Mouse (Mus musculus) MN1 (cell line): ENCODE data around the gene Cfap73.

Experiments
- DNase-seq: peaks from one replicate; pipeline ENCODE4 v3.0.0-alpha.2; 2016; ENCODE audit warnings: low spot score

Cfap73 gene

DNA sequence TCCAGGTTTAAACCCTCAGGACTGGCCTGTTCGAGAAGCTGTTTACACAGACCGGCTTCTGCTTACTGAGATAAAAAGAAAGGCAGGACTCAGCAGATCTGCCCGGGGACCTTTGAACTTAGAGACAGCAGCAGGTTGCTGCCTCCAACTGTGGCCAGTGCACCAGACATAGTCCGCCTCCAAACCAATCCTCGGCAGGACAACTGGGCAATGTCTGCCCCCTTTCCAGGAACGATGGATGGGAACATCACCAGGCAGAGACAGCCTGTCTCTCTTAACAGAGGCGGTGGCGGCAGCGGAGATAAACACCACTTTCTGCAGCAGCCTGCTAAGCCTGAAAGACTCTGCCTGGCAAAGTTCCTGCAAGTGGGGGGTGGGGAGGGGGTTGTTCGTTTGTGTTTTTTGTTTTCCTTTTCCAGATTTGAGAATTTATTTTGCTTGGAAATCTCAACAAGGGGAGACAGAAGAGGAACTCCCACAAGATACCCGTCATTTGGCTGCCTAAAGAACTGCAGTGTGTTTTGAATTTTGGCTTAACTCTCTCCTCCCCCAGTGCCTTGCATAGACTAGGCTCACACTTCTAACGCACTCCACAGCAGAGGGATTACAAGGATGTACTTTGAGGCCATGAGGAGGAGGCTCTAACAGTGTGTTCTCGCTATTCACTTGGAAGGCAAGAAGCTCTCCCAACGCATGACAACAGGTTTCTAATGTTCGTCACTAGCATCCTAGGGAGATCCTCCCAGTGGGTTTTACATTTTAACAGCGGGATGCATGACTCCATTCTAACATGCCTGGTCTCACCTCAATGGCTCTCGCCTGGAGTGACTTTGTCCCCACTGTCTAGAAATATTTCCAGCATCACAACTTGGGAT, 47.1 kb downstream of the Cfap73 start:
- peak; percentile 36 for DNase-seq

DNA sequence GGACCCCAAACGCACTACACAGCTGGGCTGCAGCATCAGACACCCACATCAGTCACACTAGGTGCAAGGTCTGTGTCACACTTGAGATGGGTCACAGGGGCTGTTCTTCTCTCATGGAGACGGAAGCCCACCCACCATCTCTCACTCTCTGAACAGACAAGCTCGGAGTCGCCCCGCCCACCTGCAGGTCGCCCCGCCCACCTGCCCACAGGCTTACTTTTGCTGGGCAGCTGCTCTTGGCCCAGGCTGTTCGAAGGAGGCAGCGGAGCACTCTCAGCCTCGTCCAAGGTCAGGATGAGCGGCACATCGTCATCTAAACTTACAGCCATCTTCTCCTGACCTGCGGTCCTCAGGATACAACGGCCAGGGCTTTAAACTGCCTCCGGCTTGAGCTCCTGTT, 49.1 kb downstream of the Cfap73 start:
- no peak for DNase-seq

DNA sequence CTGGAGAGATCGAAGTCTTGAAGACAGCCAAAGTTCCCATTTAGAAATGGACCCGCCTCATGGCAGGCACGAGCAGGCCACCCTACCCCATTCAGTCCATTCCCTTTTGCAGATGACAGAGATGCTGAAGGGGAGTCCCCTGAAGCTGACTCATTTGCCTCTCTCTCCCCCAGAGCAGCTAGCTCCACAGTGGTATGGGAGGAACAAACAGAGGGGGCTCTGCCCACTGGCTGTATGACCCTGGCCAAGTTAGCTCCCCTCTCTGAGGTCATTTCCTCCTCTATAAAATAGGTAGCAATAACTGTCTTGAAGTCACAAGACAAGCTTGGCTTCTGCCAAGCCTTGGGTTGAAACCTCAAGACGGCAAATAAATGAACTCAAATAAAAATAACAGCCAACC, 50.5 kb downstream of the Cfap73 start:
- DNase-seq = no peak

DNA sequence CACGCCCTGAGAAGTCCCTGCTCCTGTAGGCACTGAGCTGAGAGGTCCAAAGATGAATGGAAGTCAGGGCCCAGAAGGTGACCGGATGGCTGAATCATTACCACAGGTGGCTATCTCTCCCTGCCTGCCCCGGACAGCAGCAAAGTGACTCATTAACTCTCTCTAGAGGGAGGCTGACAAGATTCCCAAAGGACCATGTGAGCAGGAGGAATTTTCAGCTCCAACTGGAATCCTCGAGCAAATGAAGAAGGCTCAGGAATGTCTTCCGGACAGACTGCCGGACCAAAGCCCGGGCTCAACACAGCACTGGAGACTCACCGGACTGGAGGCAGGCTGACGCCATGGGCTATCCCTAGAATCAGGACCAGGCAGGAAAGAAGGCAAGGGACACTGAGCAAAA, 52.0 kb downstream of the Cfap73 start:
- DNase-seq = peak; percentile 30

DNA sequence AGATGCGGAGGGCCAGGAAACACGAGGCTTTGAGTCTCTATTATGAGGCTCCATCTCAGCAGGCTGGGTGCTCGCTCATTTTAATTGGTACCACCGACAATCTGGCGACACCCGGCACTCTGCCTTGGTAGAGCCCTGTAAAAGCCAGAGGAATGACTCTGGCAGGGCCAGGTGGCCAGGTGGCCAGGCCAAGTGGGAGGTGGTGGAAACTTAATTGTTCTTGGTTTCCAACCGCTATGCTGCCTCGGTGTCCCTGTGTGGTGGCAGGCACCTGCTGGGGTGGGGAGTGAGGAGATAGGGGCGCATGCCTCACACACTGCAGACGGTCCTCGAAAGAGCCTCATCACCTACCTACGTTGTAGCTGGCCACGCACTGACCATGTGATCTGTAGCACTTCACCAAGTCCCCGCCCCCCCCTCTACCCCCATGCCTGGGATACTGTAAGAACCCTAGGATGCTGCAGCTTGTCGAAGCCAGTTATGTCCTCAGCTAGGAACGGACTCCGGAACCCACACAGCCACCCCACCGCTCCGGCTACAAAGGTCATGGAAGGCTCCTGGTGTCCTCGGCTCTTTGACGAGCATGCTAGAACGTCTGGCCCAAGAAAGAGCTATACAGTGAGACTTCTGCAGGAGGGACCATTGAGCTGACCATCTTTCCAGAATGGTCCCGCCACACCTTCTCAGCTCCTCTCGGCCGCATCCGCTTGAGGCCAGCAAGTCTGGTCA, 54.0 kb downstream of the Cfap73 start:
- DNase-seq = no peak

DNA sequence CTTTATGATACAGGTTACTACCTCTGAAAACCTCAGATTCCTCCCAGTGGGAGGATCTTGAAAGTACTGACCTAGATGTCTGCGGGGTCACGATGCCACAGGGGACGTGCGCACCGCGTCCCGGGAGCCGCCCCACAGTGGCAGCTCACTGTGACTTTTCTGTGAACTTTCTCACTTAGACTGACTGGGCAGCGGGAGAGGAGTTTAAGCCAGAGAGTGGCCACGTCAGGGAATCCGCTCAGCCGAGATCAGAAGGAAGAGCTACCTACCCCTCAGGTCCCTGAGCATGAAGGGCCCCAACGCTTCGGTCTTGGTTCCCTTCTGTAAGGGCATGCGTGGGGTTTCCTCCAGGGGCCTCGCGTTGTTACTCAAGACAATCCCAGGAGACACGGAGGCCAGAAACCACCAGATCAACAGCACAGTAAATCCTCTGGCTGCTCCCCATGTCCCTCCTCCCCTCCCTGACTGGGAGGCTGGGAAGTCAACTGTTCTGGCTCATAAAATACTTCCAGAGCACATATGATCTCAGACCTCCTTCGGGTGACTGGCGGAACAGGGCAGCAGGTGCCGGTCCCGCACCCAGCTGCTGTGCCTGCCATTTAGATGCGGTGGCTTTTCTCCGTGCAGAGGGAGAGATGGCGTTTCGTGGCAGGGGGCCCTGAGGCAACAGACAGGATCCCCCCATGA, 54.7 kb downstream of the Cfap73 start:
- peak; percentile 88 for DNase-seq

DNA sequence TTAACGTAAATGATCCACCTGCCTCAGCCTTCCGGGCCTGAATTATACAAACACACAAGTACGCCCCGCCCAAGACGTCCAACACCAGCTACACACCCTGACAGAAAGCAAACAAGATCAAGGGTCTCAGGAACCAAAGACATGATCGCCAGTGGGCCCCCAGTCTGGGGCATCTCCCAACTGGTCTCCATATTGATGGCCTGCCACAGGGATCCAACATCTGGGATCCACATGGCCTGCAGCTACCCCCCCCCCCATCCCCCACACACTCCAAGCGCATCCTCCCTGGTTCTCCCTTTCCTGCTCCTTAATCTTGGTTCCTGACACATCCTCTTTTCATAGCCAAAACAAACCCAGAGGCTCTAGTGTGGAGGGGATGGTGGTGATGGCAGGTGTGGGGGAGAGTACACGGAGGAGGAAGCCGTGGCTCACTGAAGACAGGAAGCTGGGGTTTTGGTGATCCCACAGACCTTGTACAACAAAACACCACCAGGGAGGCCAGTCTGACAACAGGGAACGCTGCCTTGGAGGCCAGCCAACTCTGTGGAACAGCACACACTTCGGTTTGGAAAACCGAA, 55.4 kb downstream of the Cfap73 start:
- peak; percentile 69 for DNase-seq
